Mouse (Mus musculus) spleen, adult 18-20 months (tissue): ENCODE data around the gene Atl3.

Experiments used
- DNase-seq, 2 experiments: peaks; one replicate each; pipeline ENCODE4 v3.0.0; 2022; ENCODE audit warnings: mixed read lengths in 2 of 2

Atl3 gene

DNA sequence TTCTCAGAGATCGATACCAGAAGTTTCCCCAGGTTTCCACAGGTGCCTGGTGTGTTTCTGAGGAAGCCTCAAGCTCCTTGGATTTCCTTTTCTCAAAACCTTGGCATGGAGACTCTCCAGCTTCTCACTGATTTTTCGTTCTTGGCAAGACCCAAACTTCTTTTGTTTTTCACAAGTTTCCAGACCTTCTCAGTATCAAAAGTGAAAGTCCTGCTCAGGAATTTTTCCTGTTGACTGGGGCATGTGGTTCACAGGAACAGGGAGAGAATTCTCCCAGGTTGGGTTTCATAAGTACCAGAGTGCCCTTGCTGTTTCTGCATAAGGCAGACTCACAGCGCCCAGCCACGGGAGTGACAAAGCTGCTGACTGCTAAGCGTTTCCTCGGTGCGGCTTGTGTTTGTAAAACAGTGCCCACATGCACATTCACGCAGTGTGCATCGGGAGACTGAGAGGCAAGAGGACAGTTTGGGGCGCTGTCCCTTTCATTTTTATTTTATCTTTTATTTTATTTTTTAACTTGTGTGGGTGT is 68.8 kb downstream of the Atl3 start:
- no peak for DNase-seq

DNA sequence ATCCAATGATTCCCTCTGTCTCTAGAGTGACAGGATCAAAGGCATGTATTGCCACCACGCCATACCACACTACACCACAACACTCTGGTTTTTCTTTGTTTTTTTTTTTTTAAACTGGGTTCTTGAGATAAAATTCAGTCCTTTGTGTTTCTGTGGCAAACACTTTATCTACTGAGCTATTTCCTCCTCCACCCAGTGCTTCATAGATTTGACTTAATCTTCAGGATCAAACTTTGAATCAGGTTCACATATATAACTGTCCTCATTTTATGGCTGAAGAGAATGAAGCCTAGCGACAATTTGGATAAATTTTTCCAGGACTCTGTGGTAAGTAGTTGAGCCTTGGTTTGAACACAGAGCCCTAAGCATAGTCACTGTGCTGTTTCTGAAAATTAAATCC is 69.8 kb downstream of the Atl3 start:
- DNase-seq, result no peak

DNA sequence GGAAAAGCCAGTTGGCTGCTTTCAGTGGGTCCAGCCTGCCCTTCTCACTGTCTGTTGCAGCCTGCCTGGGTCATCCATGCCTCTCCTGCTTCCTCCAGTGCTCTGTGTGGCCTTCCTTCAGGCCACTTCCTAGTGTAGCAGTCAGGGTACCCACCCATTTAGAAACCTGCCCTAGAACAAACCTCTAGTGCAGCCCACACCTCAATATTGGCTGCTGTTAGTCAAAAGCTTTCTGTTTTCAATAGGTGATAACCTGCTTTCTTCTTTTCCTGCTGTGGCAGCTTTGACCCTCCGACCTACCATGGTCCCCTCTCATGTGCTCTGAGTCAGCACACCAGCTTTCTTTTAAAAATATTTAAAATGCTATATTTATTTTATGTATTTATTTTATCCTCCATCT is 70.6 kb downstream of the Atl3 start:
- no peak for DNase-seq

DNA sequence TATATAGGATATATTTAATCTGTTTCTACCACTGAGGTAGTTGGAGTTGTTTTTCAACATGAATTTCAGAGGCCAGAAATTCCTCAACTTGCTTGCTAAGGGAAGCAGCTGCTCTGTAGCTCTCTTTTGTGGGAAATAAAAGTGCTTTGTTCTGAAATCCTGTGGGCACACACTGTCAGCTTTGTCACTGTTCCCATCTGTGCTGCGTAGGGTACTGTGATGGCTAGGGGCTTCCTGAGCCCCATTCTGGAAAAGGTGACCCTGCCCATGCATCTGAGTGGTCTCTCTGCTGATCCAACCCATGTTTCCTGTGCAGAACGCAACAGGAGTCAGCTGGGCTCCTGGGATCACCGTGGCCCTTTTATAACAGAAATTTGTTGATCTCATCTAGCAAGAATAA is 73.0 kb downstream of the Atl3 start:
- no peak for DNase-seq

DNA sequence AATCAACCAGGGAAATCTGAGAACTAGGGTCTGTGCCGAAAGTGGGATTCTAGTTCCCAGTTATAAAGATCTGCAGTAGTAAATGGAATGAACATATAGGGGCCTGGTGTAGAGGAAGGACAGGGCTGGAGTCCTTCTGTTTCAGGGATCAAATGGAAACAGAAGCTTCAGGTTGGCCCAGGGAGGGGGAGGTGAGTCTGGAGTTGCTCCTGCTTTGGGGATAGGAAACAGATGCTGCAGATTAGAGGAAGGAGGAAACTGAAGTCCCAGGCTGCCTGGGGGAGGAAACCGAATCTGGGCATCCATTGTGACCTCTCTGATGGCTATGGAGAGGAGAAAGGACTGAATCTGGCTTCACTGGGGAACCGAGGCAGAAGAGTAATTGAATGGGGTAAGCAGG is 74.5 kb downstream of the Atl3 start:
- no peak for DNase-seq

DNA sequence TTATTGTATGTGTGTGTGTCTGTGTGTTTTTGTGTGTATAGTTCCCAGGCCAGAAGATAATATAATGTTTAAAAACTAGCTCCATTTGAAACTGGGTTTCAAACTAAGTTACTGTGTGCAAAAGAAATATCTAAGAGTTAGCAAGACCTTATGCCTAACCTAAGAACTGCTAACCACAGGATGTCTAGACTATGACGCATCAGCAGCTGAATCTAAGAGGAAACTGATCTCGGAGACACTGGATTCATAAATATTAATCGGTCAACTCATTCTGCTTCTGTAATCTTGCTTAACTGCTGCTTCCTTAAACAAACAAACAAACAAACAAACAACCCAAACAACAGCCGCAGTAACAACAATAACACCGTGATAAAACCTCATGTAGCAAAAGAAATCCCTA is 75.8 kb downstream of the Atl3 start:
- no peak for DNase-seq

DNA sequence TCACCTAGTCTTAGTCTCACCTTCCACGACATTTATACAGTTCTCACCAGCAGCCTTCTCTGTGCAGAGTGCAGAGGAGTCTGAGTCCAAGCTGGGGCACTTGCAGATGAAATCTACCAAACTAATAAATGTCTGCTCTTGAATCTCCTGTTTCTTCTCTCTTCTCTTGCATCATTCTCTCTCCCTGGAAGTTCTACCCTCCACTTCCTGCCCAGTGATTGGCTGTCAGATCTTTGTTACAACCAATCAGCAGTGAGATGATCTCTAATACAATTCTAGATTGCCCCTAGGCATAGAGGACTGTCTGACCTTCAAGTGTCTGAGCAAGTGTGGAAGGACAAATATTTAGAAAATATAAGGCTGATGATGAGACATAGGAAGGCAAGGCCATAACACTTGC is 82.3 kb downstream of the Atl3 start:
- DNase-seq, result no peak

DNA sequence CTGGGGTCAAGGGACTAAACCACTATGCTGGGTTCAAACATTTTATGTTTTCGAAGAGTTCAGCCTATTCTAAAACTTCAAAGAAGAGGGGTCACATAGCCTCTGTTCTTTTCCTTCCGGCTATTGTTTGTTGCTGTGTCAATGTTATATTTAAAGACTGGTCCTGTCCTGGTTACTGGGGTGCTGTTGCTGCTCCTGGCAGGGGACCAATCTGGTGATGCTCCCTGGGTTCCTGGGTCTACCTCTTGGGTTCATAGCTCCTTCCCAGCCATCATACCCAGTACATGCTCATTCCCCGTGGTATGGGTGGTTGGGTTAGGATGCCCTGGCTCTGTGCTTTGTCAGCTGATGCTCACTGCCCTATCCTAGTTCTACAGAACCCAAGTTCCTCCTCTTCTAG is 83.9 kb downstream of the Atl3 start:
- no peak for DNase-seq

DNA sequence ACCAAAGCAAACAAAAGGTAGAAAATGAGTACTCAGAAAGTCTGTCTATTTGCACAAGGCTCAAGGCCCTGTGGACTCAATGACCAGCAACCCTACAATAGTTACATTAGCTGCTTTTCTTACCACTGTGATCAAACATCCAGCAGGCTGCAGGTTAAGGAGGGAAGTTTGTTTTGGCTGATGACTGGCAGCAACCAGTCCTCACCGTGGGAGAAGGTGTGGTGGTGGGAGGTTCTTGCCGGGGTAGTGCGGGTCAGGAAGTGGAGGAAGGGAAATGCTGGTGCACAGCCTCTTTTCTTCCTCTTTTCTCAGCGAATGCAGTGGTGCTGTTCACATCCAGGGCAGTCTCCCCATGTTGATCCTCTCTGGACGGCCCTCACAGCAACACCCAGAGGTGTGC is 87.2 kb downstream of the Atl3 start:
- DNase-seq, result no peak

DNA sequence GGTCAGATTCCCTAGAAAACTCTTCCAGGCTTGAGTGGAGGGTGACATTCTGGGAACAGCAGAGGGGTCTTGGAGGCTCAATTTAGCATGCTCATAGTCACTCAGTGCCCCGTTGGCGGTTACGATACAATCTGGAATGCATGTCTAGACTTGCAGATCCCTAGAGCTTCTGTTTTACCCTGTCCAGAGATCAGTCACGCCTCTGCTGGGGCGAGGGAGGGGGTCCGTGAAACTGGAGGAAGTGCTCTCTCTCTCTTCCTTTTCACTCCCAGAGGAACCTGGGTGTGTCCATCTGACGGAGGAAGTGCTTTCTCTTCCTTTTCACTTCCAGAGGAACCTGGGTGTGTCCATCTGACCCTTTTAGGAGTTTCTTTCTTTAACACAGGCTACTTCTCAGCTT is 89.3 kb downstream of the Atl3 start:
- DNase-seq, result no peak

DNA sequence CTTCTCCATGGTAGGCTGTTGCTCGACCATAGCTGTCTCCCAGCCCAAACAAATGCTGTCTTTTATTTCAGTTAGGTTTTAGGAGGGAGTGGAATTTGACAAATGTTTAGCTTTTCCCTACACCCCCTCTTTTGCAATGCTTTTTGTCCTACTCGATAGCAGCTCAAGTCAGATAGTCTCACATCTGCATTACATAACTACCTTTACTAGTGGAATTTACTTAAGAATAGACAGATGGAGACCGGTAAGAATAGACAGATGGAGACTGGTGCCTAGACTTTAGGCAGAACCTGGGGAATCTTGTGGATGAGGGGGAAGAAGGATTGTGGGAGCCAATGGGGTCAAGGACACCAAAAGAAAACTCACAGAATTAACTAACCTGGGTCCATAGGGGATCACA is 89.8 kb downstream of the Atl3 start:
- DNase-seq, result no peak

DNA sequence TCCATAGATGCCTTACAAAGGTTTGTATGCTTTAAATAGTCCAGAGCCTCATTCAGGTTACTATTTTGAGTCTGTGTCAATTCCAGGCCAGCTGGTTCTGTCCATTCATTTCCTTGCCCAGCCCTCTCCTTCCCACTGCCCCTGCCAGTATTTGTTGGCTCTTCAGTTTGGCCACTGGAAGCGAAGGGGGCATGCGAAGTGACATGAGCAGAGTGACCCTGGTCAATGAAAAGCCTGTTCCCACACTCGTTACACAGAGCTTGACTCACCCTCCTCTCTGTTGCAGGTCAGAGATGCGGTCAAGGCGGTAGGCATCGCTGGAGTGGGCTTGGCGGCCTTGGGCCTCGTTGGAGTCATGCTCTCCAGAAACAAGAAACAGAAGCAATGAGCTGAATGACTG is 91.4 kb downstream of the Atl3 start:
- DNase-seq, result no peak

DNA sequence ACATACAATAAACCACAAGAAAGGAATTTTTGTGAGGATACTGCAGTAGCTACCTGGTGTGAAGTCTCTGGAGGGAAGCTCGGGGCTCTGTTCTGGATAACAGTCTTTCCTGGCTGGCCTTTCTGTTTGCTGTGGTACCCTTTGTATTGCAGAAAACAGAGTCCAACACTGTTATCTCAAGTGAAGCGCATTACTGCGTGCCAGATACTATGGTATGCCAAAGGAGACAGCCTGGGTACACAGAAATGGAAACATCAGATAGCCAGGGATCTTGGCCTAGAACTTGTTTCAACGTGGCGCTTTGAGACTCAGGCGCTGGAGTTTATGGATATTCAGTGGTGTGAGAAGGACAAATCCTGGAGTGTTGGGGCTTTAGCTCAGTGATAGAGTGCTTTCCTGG is 91.9 kb downstream of the Atl3 start:
- DNase-seq, result no peak
